Mouse (Mus musculus) T-helper 1 cell (primary cell): Measurements from ENCODE around the gene Phkb.

ENCODE experiments used
- in situ Hi-C: fragments of 300-600 bp; cut with MboI, MseI; formaldehyde crosslinking; loops from one replicate; pipeline ENCODE4 v1.15.1; 2025; ENCODE audit warnings: high pct_unique_total_duplicates

The Phkb gene

GRCm38 (mm10) chr8:86086791-86087190, 246.0 kb downstream of the Phkb start:
- in situ Hi-C loops: no loop called here

- in situ Hi-C loops: no loop called here
These were observed 246.7 kb downstream of the Phkb start for GRCm38 (mm10) chr8:86087468-86087867.

GRCm38 (mm10) chr8:86090666-86091065, 249.9 kb downstream of the Phkb start:
- in situ Hi-C loops: no loop called here
